Mouse (Mus musculus) lung, postnatal 0 days (tissue): ENCODE measurements at regions not wholly inside any gene's neighbourhood (a gene's known extent, or its start where the extent isn't known, plus 50 kb on each side); places are given as distances from the start of the nearest gene placed in this dataset.

Experiments used
- CTCF ChIP-seq: IDR thresholded peaks from 2 replicates; pipeline ENCODE4 v1.5.1; 2016; ENCODE audit warnings: antibody characterized with exemption, mild to moderate bottlenecking
- EP300 ChIP-seq: IDR thresholded peaks from 2 replicates; pipeline ENCODE4 v1.6.1; 2016; ENCODE audit warnings: antibody characterized with exemption, mild to moderate bottlenecking, control low read depth

DNA sequence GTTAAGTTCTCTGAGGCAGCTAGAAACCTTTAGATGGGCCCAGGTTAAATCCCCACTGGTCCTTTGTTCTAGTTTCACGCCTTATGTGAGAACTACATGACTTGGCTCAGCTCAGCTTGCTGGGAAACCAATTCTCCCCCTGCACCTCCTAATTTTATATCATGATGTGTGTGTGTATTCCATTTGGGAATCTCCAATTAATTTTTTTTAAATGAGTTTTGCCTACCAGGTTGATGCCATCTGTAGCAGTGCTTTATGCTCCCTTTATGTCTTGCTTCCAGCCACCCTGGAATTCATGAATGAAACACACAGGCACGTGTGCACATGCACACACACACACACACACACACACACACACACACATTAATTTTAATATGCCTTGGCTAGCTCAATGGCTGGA is 180.0 kb upstream of the Gli3 start:
- TF ChIP-seq CTCF (no peak), EP300 (no peak)
